Mouse (Mus musculus): Measurements from ENCODE around the gene Urm1.
A peak's percentile ranks its signal among the peaks of the same experiment; 100 is the strongest.
"Not testable (repeated sequence)": the region's sequence is repeated elsewhere in the genome, so short reads cannot be mapped to it uniquely, and the experiment has no call there.

The Urm1 gene

GRCm38 (mm10) chr2:29865125-29865524 is 45.2 kb downstream of the Urm1 start:
- no peak for DNase-seq (ENCODE audit: low read depth)

- peak; percentile 87 for DNase-seq (ENCODE audit: low read depth)
Measured at GRCm38 (mm10) chr2:29868949-29869645, 49.2 kb downstream of the Urm1 start, which contains the start of gene Cercam. Gene Cercam (plus strand): TSS chr2:29869164.

- DNase-seq (ENCODE audit: low read depth) = peak; percentile 34
Measured at GRCm38 (mm10) chr2:29869646-29870451, 50.0 kb downstream of the Urm1 start.

- no peak for DNase-seq (ENCODE audit: low read depth)
Measured at GRCm38 (mm10) chr2:29872581-29873295, 52.9 kb downstream of the Urm1 start.

- no peak for DNase-seq (ENCODE audit: low read depth)
Measured at GRCm38 (mm10) chr2:29873801-29874200, 53.9 kb downstream of the Urm1 start.

GRCm38 (mm10) chr2:29878061-29878460 is 58.2 kb downstream of the Urm1 start:
- no peak for DNase-seq (ENCODE audit: low read depth)

- DNase-seq (ENCODE audit: low read depth) = no peak
Measured at GRCm38 (mm10) chr2:29879191-29879590, 59.3 kb downstream of the Urm1 start.

- no peak for DNase-seq (ENCODE audit: low read depth)
Measured at GRCm38 (mm10) chr2:29879964-29880830, 60.3 kb downstream of the Urm1 start.

GRCm38 (mm10) chr2:29886659-29887292 is 66.9 kb downstream of the Urm1 start:
- DNase-seq (ENCODE audit: low read depth) = not testable (repeated sequence)

- DNase-seq (ENCODE audit: low read depth) = peak; percentile 99
Measured at GRCm38 (mm10) chr2:29889066-29889944, 69.4 kb downstream of the Urm1 start, which contains the start of gene Odf2. Gene Odf2 (plus strand): TSS chr2:29889221.

GRCm38 (mm10) chr2:29889991-29890833 is 70.3 kb downstream of the Urm1 start:
- DNase-seq (ENCODE audit: low read depth) = peak; percentile 59

GRCm38 (mm10) chr2:29891773-29892172 is 71.9 kb downstream of the Urm1 start:
- no peak for DNase-seq (ENCODE audit: low read depth)

Data from naive thymus-derived CD4-positive, alpha-beta T cell, adult 2 months (primary cell).